Mouse (Mus musculus) embryonic facial prominence, embryonic 15.5 days (tissue): ENCODE measurements at regions not wholly inside any gene's neighbourhood (a gene's known extent, or its start where the extent isn't known, plus 50 kb on each side); places are given as distances from the start of the nearest gene placed in this dataset.
"Not testable (repeated sequence)": the region's sequence is repeated elsewhere in the genome, so short reads cannot be mapped to it uniquely, and the experiment has no call there.

Experiments
- ATAC-seq: fragments of 200-750 bp; cut with Nextera tagmentation; 2 replicates; pipeline ENCODE4 v1.8.0; 2017; ENCODE audit warnings: low read depth, moderate TSS enrichment; ENCODE audit not compliant: insufficient number of reproducible peaks, low FRiP score, low TSS enrichment
- H3K27ac ChIP-seq: fragments of 300-500 bp; sonication (generic); replicated peaks from 2 replicates; pipeline ENCODE4 v1.5.1; 2015; ENCODE audit warnings: mild to moderate bottlenecking, inconsistent platforms
- H3K27me3 ChIP-seq: fragments of 300-500 bp; sonication (generic); 2 replicates; pipeline ENCODE4 v1.6.1; 2015; ENCODE audit warnings: inconsistent platforms
- H3K36me3 ChIP-seq: fragments of 300-500 bp; sonication (generic); 2 replicates; pipeline ENCODE4 v1.6.1; 2015; ENCODE audit warnings: mild to moderate bottlenecking, inconsistent platforms
- H3K4me1 ChIP-seq: fragments of 300-500 bp; sonication (generic); 2 replicates; pipeline ENCODE4 v1.6.1; 2015; ENCODE audit warnings: inconsistent platforms
- H3K4me2 ChIP-seq: fragments of 300-500 bp; sonication (generic); replicated peaks from 2 replicates; pipeline ENCODE4 v1.6.1; 2015; ENCODE audit warnings: mild to moderate bottlenecking, inconsistent platforms
- H3K4me3 ChIP-seq: fragments of 300-500 bp; sonication (generic); replicated peaks from 2 replicates; pipeline ENCODE4 v1.5.1; 2015; ENCODE audit warnings: mild to moderate bottlenecking, inconsistent platforms
- H3K9ac ChIP-seq: fragments of 300-500 bp; sonication (generic); 2 replicates; pipeline ENCODE4 v1.6.1; 2015; ENCODE audit warnings: inconsistent platforms
- H3K9me3 ChIP-seq: fragments of 300-500 bp; sonication (generic); replicated peaks from 2 replicates; pipeline ENCODE4 v1.6.1; 2016; ENCODE audit warnings: inconsistent platforms
- WGBS: fragments of 180-500 bp; shearing (Covaris S2); methylation state at CpG from one replicate; pipeline ENCODE4 v1.1.7; 2015; 5-methylcytosine and 5-hydroxymethylcytosine counted together

GRCm38 (mm10) chr5:40901742-40902141 is 806.2 kb downstream of the Rab28 start:
- Histone ChIP-seq H3K9me3 (no peaks in the 10 kb centered on the region), H3K4me3 (no peak overlapping the region), H3K4me2 (no peak overlapping the region), H3K4me1 (no peaks in the 10 kb centered on the region), H3K27me3 (no peaks in the 10 kb centered on the region), H3K9ac (no peak overlapping the region), H3K27ac (no peak overlapping the region), H3K36me3 (no peaks in the 10 kb centered on the region)
- WGBS, result 78% methylated on average over 1 of the region's 1 CpGs
- ATAC-seq, result no peak

- Histone ChIP-seq H3K27me3 (no peaks in the 10 kb centered on the region), H3K4me3 (no peak overlapping the region), H3K27ac (no peak overlapping the region), H3K4me2 (no peak overlapping the region), H3K9ac (no peak overlapping the region), H3K36me3 (no peaks in the 10 kb centered on the region), H3K4me1 (no peaks in the 10 kb centered on the region), H3K9me3 (no peaks in the 10 kb centered on the region)
- ATAC-seq, result no peak
- WGBS, result 73% methylated on average over 5 of the region's 5 CpGs
Observed at GRCm38 (mm10) chr5:40882886-40883285, 825.1 kb downstream of the Rab28 start.

- Histone ChIP-seq H3K9ac (no peak overlapping the region), H3K4me3 (no peak overlapping the region), H3K27me3 (no peaks in the 10 kb centered on the region), H3K36me3 (no peaks in the 10 kb centered on the region), H3K9me3 (no peaks in the 10 kb centered on the region), H3K4me1 (no peaks in the 10 kb centered on the region), H3K27ac (no peak overlapping the region), H3K4me2 (no peak overlapping the region)
- ATAC-seq, result no peak
- WGBS, result 67% methylated on average over 3 of the region's 3 CpGs
Observed at GRCm38 (mm10) chr5:40877756-40878155, 830.2 kb downstream of the Rab28 start.

GRCm38 (mm10) chr5:40862349-40862748 is 845.6 kb downstream of the Rab28 start:
- not testable (repeated sequence) for H3K9ac ChIP-seq
- WGBS, result 85% methylated on average over 7 of the region's 7 CpGs

More at GRCm38 (mm10) chr5:40862349-40862748, 845.6 kb downstream of the Rab28 start:
- not testable (repeated sequence) for ATAC-seq, H3K4me2 ChIP-seq, H3K9me3 ChIP-seq, H3K4me3 ChIP-seq, H3K4me1 ChIP-seq, H3K27ac ChIP-seq, H3K27me3 ChIP-seq, H3K36me3 ChIP-seq
